Mouse (Mus musculus) mouse trophoblast stem cell (cell line): ENCODE measurements around the gene Kif13a.

Source experiments
- in situ Hi-C, 2 experiments: fragments of 300-500 bp; cut with MseI, MboI; formaldehyde crosslinking; loops; 2 replicates in 1 of 2; 3 replicates in 1 of 2; pipeline ENCODE4 v1.15.1; 2025

Kif13a gene

DNA sequence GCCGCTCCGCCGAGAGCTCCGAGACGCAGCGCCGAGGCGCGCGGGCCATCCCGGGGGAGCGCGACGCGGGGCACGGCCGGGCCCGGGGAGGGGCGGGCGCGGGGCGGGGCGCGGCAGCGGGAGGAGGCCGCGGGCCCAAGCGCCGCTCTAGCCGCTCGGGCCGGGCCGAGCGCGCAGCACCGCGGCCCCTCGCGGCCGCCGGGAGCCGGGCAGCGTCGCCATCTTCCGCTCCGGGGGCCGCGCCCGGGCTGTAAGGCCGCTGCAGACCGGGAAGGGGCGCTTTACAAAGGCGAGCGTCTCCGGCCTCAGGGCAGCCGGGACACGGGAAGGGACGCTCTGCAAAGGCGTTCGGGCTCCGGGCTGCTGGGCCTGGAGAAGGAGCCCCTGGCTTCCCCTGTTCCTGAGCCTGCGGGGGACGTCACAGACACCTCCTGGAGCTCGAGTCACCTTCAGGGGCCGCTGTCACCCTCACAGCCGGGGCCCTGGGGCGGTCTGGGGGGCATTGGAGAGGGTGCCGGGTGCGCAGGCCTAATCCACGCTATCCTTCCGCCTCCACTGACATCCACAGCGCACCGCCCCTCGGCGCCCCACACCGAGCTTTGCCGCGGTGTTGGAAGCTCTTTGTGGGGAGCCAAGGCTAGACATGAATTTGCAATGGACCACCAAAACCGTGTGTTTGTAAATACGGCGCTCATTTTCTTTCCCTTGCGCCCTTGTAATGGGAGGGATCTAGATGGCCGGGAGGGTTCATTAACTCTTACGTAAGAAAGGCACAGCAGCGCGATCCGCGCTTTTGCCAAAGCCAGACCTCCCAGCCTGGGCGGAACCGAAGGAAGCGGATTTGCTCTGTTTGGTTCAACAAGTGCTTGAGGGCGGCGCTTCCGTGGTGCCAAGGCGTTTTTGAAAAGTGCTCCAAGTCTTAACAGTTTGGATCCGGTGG lies at the start of gene Kif13a:
Gene Kif13a, minus strand, starts transcription at position 149 of the 940 bp plus-strand sequence.
- in situ Hi-C loops = no loop called here

DNA sequence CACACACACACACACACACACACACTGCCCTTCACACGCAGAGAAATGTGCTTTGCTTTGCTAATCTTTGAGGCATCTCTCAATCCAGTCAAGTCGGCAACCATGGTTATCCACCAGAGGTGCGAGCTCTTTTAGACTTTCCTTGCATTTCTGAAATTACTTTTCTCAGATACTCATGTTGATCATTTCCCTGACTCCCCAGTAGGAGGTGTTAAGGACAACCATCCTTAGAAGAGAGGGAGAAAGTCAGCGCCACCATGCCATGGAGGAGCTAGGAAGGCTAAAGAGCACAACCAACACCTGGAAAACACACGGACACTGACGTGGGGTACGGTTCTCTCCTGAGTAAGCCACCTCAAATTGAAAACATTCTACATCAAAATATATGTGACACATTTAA lies 46.9 kb upstream of the Kif13a start:
- in situ Hi-C loops = no loop called here

DNA sequence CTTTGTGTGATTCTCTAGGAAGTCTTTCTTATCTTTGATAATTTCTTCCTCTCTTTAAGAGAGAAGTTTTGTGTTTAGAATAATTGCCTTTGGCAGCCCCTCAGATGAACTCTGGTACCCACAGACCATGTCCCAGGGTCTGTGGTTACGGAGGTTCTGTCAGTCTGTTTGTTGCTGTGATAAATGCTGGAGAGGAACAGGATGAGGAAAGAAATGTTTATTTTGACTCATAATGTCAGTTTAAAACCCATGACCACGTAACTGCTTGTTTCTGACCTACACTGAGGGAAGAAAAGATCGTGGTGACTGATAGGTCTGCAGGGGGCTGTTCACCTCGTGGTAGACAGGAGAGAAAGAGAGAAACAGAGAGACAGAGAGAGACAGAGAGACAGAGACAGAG lies 46.3 kb upstream of the Kif13a start:
- in situ Hi-C loops = no loop called here

DNA sequence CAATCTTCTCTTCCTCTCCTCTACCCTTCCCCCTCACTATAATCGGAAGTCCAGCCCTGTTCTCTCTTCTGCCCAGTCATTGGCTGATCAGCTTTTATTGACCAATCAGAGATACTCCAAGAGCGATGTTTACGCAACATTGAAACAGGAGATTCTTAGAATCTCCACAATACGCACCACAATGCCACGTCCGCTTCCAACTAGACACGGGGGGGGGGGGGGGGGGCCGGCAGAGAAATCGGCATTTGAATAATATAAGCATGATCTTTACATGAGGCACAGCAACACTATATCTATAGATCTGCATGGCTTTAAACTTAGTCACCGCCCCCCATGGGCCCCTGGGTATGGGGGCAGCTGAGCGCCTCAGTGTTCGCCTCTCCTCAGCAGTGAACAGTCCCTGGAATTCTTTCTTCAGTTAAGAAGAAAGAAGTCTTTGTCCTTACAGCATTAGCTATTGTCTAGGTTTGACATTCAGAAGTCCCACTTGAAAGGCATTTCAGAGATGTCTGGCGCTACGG lies 45.4 kb upstream of the Kif13a start:
- in situ Hi-C loops = no loop called here

- in situ Hi-C loops = no loop called here
These were observed 40.7 kb upstream of the Kif13a start for GRCm38 (mm10) chr13:46970286-46970945.

DNA sequence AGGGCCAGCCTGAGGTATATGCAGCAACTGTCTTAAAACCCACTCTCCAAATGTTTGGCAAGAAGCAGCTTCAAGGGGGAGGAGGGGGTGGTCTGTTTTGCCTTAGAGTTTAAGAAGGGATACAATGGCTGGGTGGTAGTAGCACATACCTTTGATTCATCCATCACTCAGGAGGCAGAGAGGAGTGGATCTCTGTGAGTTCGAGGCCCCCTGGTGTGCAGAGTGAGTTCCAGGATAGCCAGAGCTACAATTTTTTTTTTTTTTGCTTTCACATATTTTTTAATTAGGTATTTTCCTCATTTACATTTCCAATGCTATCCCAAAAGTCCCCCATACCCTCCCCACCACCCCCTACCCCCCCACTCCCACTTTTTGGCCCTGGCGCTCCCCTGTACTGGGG lies 39.0 kb upstream of the Kif13a start:
- in situ Hi-C loops = no loop called here

GRCm38 (mm10) chr13:46967308-46967707 lies 37.6 kb upstream of the Kif13a start:
- in situ Hi-C loops = no loop called here

DNA sequence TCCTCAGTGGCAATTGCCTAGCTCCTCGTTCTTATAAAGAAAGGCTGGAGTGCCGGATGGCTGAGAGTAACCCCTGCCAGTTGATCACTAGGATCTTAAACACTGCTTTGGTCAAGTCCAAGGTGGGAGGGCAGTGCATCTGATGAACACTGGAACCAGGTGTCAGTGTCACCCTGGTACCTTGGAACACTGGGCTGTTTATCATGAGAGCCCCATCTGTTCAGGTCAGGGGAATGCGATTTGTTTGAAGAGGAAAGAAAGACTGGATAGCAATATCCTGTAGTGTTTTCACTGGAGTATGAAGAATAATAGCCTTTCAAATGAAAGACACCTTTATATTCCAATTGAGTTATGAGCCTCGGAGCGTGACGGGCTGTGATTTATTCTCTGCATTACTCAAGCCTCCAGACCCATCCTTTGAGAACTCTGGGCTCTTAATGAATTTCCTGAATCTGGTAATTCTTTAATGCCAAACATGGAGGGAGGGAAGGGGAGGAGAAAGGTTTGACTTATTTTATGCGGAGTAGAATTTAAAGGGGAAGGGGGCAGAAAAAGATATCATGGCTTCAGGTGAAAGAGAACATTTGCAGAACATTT lies 31.3 kb upstream of the Kif13a start:
- in situ Hi-C loops = no loop called here

GRCm38 (mm10) chr13:46959139-46959538 lies 29.5 kb upstream of the Kif13a start:
- in situ Hi-C loops = no loop called here

- in situ Hi-C loops = no loop called here
These were observed 21.5 kb upstream of the Kif13a start for GRCm38 (mm10) chr13:46951212-46951611.

DNA sequence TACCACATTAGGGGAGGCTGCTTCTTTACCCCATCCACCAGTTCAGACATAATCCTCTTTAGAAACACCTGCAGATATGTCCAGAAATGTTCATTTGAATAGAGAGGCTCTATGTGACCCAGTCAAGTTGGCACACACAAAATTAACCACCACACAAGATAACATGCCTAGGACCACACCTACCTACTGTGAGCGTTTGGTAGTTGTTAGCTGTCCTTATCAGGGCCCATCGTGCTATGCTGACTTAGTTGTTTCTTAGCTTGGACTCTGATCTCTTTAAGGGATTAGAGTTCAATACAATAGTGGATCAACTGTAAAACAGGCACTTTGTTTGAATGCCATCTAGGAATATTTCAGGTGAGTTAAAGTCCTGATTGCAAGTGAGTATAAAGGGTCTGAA lies 20.1 kb upstream of the Kif13a start:
- in situ Hi-C loops = no loop called here

GRCm38 (mm10) chr13:46948027-46948426 lies 18.4 kb upstream of the Kif13a start:
- in situ Hi-C loops = no loop called here

DNA sequence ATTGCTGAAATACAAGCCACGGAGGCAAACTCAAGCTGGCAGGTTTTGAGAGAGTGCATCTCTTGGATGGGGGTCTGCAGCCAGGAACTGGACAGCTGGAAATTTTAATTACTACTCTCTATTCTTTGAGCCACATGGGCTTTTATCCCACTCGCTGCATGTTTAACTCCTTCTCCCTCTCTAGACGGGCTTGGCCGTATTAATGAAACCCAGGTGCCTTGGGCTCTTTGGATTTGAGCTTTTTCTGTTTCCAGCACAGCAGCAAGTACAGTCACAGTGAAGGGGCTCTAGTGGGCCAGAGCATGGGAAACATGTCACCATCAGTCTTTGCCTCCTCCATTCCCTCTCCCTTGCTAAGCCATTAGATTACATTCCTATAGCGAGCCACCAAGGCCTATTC lies 16.4 kb upstream of the Kif13a start:
- in situ Hi-C loops = no loop called here

DNA sequence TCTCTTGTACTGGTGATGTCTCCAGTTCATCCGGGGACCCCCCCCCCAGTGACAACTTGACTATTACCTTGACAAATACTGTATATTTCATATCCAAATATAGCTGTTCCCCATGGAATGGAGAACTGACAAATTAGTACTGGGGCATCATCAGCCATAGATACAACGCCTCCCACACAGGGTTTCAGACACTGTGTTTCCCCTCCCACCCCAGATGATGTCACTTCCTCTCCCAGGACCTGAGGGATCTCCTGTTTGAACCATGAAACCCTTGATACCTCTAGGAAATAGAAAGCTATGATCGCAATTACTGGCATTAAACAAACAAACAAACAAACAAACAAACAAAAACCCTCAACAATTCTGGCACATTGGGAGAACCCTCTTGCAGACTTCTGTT lies 15.6 kb upstream of the Kif13a start:
- in situ Hi-C loops = no loop called here

DNA sequence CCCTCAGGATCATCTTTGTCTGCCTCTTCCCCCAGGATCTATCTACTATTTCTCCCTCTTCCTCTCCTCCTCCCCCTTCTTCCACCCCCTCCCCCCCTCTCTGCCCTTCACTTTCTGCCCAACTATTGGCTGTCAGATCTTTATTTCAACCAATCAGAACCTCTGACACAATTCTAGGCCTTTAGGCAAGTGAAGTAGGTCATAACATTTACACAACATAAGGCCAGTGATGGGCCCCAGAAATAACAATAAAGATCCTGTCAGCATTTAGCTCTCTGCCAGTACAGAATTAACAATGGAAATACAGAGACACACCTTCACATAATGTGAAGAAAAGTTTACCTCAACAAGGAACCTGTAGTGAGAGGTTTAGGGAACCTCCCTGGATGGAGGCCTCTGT lies 13.6 kb upstream of the Kif13a start:
- in situ Hi-C loops = no loop called here

GRCm38 (mm10) chr13:46934116-46934515 lies 4.4 kb upstream of the Kif13a start:
- in situ Hi-C loops = no loop called here

- in situ Hi-C loops = no loop called here
These were observed 3.2 kb upstream of the Kif13a start for GRCm38 (mm10) chr13:46932846-46933245.

GRCm38 (mm10) chr13:46932049-46932448 lies 2.4 kb upstream of the Kif13a start:
- in situ Hi-C loops = no loop called here

DNA sequence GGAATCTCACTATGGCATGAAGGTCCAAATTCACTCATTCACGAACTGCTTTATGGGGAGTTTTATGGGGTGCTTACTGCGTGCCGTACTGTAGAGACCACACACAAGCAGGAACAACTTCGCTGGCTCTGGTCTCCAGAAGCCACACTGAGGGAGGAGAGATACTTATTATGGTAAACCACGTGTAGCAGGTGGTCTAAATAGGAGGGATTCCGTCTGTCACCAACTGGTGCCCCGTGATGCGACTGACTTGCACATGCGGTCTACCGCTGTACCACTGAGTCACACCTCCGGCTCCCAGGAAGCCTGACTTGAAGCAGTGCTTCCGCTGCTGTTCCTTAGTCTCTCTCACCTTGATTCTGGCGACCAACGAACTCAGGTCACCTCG lies 986 bp upstream of the Kif13a start:
- in situ Hi-C loops = no loop called here

DNA sequence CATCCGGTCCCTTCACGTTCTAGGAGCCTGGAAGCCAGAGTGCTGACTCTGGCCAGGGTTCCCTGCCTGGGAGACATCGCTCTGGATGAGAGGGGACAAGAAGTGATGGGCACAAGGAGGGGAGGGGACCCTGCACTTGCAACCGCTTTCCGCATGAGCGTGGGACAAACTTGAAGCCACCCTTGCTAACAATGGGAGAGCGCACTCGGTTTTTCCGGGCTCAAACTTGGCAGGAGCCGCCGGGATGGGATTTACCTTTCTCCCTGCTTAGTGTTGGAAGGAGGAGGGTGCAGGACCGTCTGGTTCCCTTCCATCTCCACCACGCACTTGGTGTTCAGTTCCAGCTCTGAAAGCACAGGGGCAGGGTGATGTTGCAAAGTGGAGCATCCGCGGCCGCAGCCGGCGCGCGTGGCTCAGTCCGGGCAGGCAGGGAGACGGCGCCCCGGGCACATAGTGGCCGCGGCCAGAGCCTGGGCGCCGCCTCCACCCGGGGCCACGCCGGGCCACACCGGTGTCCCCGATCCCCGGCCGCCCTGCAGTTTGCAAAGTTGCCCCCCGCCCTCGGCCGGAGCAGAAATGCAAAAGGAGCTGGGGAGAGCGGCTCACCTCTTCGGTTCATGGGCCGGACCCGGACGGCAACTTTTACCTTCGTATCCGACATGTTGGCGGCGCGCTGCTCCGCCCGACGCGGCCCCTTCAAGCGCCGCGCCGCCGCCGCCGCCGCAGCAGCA lies 541 bp downstream of the Kif13a start:
- in situ Hi-C loops = no loop called here

GRCm38 (mm10) chr13:46928404-46928803 lies 1.3 kb downstream of the Kif13a start:
- in situ Hi-C loops = no loop called here

- in situ Hi-C loops = no loop called here
These were observed 4.0 kb downstream of the Kif13a start for GRCm38 (mm10) chr13:46925671-46926070.
